Mouse (Mus musculus) CH12F3 (cell line): ENCODE measurements around the gene Nt5c3.
"Not testable (repeated sequence)": the region's sequence is repeated elsewhere in the genome, so short reads cannot be mapped to it uniquely, and the experiment has no call there.

Experiments
- in situ Hi-C: fragments of 300-500 bp; cut with MboI; formaldehyde crosslinking; loops from 2 replicates; pipeline ENCODE4 v1.14.3; 2020; ENCODE audit warnings: low sequenced_read_pairs

The Nt5c3 gene

DNA sequence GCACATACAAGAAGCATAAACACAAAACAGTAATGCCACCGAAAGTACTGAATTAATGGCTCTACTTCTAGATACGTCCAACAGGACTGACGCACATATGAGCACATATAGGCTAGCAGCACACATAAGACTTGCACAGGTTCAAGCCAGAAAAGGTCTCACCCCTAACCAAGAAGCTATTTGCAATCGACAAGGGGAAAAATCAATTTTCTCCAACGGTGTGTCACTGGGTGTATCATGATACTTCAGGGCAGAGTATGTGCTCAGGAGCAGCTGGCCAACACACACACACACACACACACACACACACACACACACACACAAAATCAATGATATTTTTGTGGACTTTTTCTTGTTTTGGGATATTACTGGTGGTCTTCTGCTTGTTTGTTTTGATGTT lies 18.2 kb downstream of the Nt5c3 start:
- in situ Hi-C loops, result no loop called here

DNA sequence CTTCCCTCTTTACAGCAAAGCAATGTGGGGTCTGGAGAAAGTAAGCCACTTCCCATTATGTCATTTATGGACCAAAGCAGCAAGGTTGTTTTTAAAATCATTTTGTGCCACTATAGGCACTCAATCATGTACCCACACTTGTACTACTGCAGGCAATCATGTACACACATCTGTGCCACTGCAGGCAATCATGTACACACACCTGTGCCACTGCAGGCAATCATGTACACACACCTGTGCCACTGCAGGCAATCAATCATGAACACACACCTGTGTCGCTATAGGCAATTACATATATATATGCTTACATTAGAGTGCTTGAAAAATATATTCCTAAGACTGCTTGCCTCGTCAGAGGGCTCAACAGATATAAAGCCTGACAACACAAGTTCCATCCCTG lies 18.8 kb downstream of the Nt5c3 start:
- in situ Hi-C loops, result no loop called here

DNA sequence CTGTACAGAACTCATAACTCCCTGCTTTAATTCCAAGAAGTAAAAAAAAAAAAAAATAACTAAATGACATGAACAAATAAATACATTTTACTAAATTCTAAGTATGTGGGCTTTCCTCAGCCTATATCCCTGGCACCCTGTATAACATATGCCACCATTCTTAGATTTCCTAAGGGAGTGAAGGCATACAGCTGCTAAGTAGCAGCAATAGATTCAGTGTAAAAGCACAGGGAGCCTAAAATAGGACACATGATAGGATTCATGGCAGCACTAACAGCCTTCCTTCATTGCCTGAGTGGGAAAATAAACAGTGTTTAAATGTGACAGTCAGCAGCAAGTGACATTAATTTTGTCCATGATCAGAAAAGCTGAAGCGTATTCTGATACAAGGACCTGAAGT lies 19.4 kb downstream of the Nt5c3 start:
- in situ Hi-C loops, result no loop called here

DNA sequence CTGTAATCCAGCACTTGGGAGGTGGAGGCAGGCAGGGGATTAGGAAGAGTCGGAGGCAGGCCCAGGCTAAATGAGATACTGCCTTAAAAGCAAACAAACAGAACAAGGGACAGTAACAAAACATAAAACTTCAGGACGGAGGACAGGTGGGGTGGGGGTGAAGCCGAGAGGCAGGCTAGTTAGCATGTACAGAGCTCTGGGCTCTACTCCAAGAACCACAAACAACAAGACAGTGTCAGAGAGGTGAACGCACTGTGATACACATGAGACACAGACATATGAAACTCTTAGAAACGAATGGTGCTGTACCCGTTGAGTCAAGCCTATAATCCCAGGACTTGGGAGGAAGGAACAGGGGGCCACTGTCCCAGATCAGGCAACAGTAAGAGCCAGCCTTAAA lies 19.9 kb downstream of the Nt5c3 start:
- in situ Hi-C loops, result no loop called here

DNA sequence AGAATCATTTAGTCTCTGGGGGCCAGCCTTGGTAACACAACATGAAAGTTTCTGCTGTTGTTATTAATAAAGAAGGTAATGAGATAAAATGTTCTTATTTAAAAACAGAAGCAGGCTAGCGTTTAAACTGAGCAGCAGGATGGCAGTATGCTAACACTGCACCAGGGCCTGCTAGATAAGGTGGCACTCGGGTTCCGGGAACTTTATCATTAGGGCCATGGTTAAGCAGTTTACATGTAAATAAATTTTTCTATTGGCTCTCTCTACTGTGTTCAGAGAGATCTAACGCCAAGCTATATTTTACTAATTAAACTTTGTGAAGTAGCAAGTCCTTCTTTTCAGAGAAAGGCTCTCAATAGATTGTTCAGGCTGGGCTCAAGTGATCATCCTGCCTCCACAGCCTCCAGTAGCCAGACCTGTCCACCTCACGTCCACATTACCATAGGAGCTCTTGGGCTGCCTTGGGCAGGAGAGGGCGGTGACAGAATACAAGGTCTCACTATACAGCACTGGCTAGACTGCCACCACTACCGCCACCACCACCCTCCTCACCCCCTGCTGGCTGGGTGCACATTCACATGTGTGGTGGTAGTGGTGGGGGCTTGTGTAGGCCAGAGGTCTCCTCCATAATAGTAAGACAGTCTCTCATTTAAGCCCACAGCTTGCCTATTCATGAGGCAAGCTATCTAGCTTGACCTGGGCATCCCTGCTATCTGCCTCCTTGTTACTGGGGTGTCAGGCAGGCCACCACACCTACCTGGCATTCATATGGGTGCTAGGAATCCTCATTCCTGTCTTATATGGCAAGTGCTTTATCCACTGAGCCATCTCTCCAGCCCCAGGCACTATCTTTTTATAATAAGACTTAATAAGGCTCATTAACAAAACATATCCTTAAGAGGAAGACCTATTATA lies 20.9 kb downstream of the Nt5c3 start:
- in situ Hi-C loops, result no loop called here

DNA sequence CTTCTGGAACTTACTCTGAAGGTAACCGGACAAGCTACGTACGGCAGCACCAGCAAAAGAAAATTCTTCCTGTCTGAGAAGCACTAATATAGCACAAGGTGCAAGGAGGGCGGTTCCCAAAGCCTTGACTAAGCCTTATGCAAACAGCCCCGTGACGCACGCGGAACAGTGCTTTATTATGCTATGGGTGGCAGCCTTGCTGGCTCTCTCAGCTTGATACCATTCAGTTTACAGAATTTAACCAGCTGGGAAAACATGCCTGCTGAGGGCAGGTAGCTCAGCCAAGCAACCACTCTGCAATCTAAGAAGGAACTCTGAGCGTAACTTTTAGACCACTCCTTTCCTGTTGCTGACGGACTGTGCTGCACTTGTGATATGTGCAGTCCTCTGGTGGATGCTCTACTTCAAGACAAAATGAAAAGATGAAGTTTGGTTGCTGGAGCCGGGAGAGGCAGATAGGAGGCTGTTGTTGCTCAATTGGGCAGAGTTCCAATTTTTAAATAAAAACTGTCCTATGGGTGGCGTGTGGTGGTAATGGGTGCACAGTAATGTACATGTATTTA lies 21.8 kb downstream of the Nt5c3 start:
- in situ Hi-C loops, result no loop called here

DNA sequence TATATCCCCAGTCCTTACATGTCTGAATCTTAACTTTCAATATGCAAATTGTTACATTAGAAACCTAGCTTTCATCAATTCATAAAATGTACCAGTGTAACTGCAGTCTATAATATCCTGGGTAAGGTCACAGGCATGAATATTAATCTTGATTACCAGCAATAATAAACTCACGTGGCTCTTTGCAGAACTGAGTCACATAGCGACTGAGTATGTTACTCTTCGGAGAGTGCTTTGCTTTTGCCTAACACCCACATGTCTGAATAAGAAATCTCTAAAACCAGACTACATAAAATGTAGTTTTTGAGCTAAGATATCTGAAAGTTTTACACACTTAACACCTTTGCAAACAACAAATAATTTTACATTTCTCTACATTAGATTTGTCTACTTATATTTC lies 22.4 kb downstream of the Nt5c3 start:
- in situ Hi-C loops, result no loop called here

DNA sequence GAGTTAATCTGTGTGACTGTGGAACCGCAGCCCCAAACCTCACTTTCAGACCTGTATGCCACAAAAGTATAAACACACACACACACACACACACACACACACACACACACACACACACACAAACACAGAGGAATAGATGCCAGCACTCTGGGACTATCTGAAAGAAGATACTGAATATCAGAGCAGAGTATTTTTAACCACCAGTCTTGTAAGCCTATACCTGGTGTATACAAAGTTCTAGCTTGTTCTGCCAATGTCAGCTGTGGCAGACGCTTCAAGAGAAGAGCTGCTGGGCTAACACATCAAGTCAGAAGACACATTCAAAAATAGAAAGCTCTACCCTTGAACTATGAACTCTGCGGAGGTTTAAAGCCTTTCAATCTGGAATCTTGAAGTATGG lies 24.1 kb downstream of the Nt5c3 start:
- in situ Hi-C loops, result no loop called here

DNA sequence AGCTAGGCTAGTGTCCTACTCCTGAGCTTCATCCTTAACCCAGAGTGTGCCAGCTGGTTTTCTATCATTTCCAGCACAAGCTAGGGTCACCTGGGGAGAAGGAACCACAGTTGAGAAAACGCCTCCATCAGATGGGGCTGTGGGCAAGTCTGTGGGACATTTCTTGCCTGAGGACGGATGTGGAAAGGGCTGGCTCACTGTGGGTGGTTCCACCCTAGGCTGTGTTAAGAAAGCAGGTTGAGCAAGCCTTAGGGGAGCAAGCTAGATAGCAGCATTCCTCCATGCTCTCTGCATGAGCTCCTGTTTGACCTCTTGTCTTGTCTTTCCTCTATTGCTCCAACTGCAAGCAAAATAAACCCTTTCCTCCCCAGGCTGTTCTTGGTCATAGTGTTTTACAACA lies 33.0 kb downstream of the Nt5c3 start:
- in situ Hi-C loops, result no loop called here

DNA sequence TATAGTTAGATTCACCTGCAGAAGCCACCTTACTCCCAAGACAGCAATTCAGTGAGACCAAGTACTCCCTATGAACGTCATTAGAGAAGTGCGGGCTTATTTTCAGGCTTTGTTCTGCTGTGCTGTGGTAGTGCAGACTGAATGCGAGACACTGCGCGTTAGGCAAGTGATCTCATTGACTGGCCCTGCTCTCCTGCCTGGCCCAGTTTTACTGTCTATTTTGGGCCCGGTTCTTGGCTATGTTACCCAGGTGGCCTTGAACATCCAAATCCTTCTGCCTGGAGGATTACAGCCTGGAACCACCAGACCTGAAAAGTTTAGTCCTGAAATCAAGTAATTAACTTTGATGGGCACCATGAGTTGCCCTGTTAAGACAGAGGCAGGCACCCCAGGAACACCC lies 35.2 kb downstream of the Nt5c3 start:
- in situ Hi-C loops, result no loop called here

DNA sequence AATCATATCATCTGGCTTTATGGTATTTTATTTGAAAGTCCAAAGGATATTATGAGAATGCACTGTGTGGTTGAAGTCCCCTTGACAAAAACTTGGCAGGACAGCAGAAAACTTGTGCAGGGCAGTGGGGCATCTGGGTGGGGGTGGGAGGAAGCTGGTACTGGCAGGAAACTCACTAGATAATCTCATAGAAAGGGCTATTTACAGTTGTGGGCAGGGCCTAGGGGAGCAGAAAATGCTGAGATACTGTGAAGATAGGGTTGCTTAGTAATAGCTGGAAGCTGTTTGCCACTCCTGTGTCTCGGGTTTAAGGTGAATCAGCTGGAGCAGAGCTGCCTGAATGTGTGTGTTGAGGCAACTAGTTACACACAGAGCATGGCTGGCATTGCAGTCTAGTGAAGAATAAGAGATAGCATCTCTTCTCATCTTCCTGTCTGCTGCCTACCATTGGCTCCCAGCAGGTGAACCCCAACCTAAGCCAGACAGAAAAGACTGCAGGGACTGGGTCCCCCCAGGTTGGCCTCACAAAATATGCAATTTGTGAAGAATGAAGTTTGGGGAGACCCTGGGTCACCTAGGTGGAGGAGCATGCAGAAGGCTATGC lies 44.3 kb downstream of the Nt5c3 start:
- in situ Hi-C loops, result no loop called here

DNA sequence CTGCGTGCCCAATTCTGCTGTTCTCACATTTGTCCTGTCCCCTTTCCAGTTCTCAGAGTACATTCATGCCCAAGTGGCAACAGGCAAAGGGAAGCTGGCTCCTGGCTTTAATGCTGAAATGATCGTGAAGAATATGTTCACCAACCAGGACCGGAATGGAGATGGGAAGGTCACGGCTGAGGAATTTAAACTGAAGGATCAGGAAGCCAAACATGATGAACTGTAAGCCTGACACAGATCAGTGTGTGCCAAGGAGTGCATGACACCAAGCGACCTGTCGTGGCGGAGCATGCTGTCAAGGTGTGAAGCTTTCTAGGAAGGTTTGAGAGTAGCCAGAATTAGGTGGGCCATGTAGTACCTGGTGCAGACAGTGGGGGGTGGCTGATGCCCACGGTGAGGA lies 45.7 kb downstream of the Nt5c3 start:
- in situ Hi-C loops, result no loop called here

DNA sequence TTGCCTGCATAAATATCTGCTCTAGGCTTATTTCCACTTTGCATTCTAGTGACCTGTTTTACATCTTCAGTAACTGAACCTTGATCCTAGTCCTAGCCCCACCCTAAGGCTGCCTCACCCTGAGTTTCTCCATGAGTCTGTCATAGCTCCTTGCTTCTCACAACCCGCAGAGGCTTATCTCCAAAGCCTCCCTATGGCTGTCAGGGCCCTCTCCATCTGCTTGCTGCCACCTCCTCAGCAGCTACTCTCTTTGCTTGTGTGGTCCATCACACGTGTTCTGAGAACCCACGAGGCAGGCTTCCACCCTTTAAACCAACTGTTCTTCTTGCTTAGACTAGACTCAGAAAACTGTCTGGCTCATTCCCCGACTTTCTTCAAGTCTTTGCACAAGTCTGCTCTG lies 46.9 kb downstream of the Nt5c3 start:
- in situ Hi-C loops, result no loop called here

DNA sequence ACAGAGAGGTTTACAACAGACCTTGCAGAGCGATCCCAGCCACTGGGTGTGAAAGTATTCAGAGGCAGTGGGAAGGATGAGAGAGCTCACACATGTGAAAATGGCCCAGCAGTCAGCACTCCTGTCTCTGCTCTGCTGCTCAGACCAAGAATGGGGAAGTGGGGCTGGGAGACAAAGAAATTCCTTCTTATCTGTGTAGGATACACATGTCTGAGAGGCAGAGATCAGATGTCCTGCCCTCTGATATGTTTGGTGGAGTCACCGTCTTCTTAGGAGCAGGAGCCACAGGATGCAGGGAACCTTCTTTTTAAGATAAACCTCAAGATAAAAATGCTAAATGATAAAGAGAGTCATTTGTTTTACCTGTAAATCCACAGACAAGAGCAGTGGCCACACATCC lies 53.7 kb downstream of the Nt5c3 start:
- in situ Hi-C loops, result no loop called here

DNA sequence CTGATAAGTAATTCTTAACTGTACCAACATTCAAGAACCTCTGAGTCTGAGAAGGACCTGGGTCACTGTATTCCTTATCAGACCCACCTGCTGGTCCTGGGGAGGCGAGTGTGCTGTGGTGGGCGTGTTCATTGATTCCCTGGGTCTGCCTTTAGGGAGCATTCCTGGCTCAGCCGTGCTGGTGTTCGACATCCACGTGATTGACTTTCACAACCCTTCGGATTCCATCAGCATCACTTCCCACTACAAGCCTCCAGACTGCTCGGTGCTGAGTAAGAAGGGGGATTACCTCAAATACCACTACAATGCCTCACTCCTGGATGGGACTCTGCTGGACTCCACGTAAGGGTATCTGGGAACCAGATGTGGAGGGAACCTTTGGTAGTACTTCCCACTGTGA lies 55.2 kb downstream of the Nt5c3 start:
- in situ Hi-C loops, result no loop called here

DNA sequence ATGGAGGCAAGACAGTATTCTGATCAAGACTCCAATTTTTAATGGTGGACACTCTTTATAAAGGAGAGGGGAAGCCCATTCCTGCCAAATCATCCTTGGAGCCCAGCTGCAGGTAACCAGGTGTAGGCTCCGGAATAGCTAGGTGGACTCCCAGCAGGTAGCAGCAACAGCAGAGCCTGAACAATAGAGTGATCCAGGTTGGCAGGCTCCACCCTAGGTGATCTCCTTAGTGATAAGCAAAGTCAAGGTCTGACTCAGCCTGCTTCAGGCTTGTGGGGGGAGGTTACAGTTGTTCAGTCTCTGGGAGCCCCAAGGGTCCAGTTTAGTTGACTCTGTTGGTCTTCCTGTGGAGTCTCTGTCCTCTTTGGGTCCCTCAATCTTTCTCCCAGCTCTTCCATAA lies 56.8 kb downstream of the Nt5c3 start:
- in situ Hi-C loops, result not testable (repeated sequence)

DNA sequence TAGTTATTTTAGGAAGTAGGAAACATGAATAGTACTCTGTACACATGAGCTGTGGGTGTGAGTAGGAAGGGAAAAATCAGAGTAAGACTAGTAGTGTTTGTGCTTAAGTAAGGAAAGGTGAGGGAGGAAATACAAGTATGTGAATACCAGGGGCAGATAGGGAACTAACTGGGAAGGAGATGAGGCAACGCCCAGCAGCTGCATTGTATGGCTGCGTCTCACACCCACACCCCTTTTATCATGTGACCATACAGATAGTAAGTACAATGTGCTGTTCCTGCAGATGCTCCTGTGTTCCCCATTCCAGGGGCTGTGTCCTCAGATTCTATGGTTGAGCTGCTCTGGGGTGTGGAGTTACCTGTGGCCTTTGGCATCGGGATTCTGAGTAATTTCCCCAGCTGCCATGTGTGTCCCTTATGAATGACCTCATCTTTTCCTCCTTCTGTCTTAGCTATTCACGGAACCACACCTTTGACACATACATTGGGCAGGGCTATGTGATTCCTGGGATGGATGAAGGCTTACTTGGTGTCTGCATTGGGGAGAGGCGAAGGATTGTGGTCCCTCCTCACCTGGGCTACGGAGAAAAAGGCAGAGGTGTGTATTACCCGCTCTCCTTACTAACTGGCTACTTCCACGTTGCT lies 63.4 kb downstream of the Nt5c3 start:
- in situ Hi-C loops, result no loop called here

DNA sequence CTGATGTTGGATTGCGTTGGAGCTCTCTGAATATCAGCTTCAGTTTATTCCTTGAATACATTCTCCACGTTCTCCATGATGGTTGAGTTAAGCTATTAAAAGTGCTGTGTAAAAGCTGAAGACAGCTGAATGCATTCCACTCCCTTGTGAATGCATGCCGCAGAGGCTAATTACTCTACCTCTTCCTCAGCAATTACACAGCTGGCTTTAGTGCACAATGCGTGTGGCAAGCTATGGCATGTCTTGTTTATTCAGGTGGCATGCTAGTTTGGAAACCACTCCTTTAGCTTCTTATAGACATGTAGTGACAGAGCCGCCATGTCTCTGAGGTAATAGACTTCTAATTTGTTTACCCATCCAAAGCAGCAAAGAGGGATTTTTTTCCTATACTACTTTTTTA lies 67.0 kb downstream of the Nt5c3 start:
- in situ Hi-C loops, result no loop called here

DNA sequence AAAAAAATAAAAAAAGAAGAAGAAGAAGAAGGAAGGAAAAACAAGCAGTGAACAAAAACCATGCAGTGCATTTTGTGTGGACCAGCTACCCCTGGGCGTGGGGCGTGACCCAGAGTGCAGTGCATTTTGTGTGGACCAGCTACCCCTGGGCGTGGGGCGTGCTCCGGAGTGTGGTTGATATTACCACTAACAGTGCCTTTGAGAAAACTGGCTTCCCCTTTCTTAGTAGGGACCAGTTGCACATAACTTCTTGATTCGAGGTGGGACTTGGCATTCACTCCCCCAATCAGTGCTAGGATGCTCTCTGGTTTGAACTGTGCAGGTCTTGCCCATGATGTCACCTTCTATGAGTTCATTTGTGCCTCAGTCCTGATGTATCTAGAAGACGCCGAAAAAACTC lies 68.9 kb downstream of the Nt5c3 start:
- in situ Hi-C loops, result no loop called here

DNA sequence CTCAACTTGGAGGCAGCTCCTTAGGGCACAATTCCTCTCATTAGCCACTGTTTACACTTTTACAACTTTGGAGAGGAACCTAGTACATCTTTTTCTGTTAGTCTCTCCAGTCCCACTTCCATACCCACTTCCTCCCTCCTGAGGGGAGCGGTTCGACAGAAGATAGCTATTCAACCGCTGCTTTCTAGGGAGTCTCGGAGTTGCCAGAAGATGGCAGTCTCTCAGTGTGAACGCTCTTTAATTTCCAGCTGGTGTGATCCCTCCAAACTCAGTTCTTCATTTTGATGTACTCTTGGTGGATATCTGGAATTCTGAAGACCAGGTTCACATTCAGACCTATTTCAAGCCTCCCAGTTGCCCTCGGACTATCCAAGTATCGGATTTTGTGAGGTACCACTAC lies 73.4 kb downstream of the Nt5c3 start:
- in situ Hi-C loops, result no loop called here

DNA sequence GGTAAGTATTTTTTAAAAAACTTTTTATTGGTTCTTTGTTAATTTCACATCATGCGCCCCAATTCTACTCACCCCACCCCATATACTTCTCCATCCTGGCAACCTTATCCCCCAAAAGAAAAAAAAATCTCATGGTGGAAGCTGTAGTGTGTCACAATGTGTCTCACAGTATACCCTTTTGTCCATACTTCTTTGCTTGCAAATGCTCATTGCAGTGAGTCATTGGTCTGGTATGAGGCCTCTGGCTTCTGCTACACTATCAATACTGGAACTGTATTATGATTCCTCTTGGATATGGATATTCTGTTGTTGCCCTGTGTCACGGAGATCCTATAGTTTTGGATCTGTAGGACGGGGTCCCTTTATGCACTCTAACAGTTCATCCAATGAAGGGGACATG lies 74.8 kb downstream of the Nt5c3 start:
- in situ Hi-C loops, result no loop called here

DNA sequence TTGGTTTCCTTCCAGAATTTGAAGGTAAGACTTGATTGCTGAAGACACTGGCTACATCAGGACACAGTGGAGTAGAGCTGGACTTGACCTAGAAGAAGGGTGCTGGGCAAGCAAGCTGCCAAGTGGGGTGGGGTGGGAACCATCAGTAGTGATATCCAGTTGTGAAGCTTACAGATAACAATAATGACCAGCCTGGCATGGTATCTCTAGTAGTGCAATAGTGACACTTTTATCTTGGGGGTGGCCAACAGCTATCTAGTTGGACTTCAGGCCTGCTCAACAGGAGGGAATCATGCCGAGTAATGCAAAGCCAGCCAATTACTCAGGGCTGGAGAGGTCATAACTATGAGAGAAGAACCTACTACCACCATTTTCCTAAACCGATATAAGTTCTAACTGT lies 79.4 kb downstream of the Nt5c3 start:
- in situ Hi-C loops, result no loop called here
